Mouse (Mus musculus): ENCODE measurements around the gene Cmip.

- no peak for TF ChIP-seq GATA1 (IDR thresholded peaks at IDR 0.05; ENCODE audit: borderline replicate concordance, low read length)
- TF ChIP-seq FLI1 (IDR thresholded peaks at IDR 0.05; ENCODE audit: low read length), result no peak
Measured at GRCm38 (mm10) chr8:117305405-117305804, 48.5 kb downstream of the Cmip start.
